Mouse (Mus musculus): ENCODE results near the gene Pgp. TPM values are rescaled to one million over a fixed set of nuclear protein-coding genes. Genes with fewer than 3 reads are reported as not detected.
A peak's percentile ranks its signal among the peaks of the same experiment; 100 is the strongest.

Gene Pgp
- polyA plus RNA-seq, 1 experiment from 2014 or later: 60.0 TPM

DNA sequence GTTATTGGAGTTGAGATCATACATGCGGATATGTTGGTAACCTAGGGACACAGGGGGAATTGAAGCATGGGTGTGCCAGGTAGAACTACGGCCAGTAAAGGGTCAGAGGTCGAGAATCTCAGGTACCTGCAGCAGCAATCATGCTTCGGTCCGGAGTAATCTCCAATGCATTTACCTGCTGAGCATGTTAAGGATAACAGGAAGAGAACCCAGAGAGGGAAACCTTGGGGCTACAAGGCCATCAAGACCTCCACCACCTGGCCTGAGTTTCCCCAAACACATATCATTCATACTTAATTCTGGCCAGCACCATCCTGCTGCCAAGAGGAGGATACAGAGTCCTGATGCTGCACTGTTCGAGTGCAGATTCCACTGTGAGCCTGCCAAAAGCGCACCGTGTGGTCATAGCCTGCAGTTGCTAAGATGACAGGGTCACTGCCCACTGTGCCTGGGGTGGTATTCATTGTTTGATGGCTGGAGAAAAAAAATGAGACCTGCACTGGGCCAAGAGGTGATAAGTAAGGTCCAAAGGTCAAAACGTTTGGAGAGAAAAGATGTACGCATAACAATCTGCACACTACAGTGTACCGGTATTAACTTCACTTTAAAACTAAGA, 7.9 kb downstream of the Pgp start:
- H3K27me3 ChIP-seq: no peaks in the 10 kb centered on the region
- peak overlapping the region; percentile 55 for H3K4me2 ChIP-seq (replicated peaks)
- H3K27ac ChIP-seq (replicated peaks): no peak overlapping the region
- peaks cover 41% of the 10 kb centered on the region for H3K36me3 ChIP-seq
- peak; percentile 20; the same call in 1 of the 2 replicates for ATAC-seq (ENCODE audit: low FRiP score, low read depth)
- H3K4me1 ChIP-seq: peaks cover 19% of the 10 kb centered on the region
- H3K4me3 ChIP-seq: peak overlapping the region; percentile 65
- 57% methylated on average over 11 of the region's 11 CpGs for WGBS
- H3K9me3 ChIP-seq: no peaks in the 10 kb centered on the region
- peak overlapping the region; percentile 73 for H3K9ac ChIP-seq (replicated peaks)

DNA sequence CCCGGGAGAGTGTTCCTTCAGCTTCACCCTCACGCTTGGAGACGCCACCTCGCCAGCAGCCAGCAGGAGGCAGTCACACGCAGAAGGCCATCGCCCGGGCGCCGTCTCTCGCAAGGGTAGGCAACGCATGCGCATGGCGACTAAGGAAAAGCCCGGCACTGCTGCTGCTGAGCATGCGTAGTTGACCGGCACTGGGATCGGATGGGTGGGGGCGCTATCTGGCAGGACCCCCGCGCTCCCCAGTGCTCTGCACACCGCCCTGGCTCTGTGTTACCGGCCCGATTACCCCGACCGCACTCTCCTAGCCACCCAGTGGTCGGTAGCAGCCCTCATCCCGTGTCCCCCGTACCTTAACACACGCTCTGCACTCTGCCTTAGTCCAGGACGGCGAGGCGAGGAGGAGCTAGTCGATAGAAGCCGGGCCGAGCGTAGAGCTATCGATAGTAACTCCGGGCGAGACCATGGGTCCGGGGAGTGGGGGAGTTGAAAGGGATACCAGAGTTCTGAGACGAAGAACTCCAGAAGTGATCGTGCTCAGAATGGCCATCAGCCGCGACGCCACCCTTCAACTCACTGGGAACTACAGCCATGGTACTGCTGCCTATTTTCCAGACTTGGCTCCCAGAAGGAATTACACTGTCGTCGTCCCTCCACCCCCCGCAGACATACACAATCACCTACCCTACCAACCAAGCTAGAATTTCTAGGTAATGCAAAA, 8.6 kb downstream of the Pgp start, which contains the start of gene Mlst8:
Gene Mlst8, minus strand, starts transcription at position 416 of the 718 bp plus-strand sequence.
- H3K9me3 ChIP-seq: no peaks in the 10 kb centered on the region
- peak within 1 kb of the TSS; percentile 65 for H3K4me3 ChIP-seq
- peaks cover 19% of the 10 kb centered on the region for H3K4me1 ChIP-seq
- under 1% methylated on average over 48 of the region's 48 CpGs for WGBS
- peak within 1 kb of the TSS; percentile 95 for H3K27ac ChIP-seq (replicated peaks)
- H3K36me3 ChIP-seq: peaks cover 36% of the 10 kb centered on the region
- ATAC-seq (ENCODE audit: low FRiP score, low read depth): peak; percentile 91
- H3K27me3 ChIP-seq: no peaks in the 10 kb centered on the region
- H3K9ac ChIP-seq (replicated peaks): peak within 1 kb of the TSS; percentile 73
- H3K4me2 ChIP-seq (replicated peaks): peak within 1 kb of the TSS; percentile 55

DNA sequence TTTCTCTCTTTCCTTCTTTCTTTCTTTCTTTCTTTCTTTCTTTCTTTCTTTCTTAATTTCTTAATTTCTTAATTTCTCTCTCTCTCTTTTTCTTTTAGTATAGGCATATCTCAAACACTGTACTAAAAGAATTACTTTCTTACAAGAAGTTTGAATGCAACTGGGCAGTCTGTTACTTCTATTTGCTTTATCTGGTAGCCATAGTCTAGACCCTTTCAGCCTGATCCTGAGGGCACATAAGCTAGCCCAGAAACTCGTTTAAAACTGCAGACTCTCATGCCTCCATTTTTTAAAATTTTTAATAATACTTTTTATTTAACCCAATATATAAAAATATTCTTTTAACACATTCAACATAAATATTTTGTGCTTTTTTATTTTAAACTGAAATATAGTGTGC, 9.2 kb downstream of the Pgp start:
- peak overlapping the region; percentile 65 for H3K4me3 ChIP-seq
- H3K9me3 ChIP-seq: no peaks in the 10 kb centered on the region
- H3K36me3 ChIP-seq: peaks cover 30% of the 10 kb centered on the region
- WGBS: 31% methylated on average over 1 of the region's 1 CpGs
- no peak overlapping the region for H3K27ac ChIP-seq (replicated peaks)
- H3K4me2 ChIP-seq (replicated peaks): peak overlapping the region; percentile 55; the same call in 1 of the 2 replicates
- ATAC-seq (ENCODE audit: low FRiP score, low read depth): no peak
- no peak overlapping the region for H3K9ac ChIP-seq (replicated peaks)
- H3K27me3 ChIP-seq: no peaks in the 10 kb centered on the region
- peaks cover 19% of the 10 kb centered on the region for H3K4me1 ChIP-seq

DNA sequence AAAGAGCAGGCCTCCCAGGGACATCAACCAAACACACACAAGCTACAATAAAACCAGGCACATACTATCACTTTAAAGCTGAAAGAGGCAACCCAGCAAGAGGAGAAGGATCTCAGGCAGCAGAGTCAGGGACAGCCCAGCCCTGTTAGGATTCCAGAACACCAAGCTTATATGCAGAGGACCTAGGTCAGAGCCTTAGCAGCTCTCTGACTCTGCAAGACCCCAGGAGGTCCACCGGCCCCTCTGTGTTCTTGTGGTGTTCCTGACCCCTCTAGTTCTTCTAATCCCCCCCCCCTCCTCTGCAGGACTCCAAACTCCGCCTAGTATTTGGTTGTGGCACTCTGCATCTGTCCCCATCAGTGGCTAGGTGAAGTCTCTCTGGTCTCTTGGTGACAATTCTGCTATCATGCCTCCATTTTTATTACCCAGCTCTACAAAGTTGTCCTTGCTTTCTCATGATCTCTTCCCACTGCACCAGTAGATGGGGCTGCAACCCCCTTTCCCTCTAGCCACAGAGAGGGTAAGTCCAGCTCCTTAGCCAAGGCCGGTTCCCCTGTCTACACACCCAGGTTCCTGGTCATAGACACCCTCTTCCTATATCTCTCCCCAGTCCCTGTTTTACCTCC, 10.1 kb downstream of the Pgp start:
- H3K36me3 ChIP-seq: peaks cover 21% of the 10 kb centered on the region
- H3K4me3 ChIP-seq: no peak overlapping the region
- H3K27ac ChIP-seq (replicated peaks): no peak overlapping the region
- no peaks in the 10 kb centered on the region for H3K9me3 ChIP-seq
- H3K4me1 ChIP-seq: peaks cover 21% of the 10 kb centered on the region
- no peak for ATAC-seq (ENCODE audit: low FRiP score, low read depth)
- no peak overlapping the region; the same call in 1 of the 2 replicates for H3K4me2 ChIP-seq (replicated peaks)
- WGBS: 30% methylated on average over 3 of the region's 3 CpGs
- no peaks in the 10 kb centered on the region for H3K27me3 ChIP-seq
- H3K9ac ChIP-seq (replicated peaks): no peak overlapping the region

DNA sequence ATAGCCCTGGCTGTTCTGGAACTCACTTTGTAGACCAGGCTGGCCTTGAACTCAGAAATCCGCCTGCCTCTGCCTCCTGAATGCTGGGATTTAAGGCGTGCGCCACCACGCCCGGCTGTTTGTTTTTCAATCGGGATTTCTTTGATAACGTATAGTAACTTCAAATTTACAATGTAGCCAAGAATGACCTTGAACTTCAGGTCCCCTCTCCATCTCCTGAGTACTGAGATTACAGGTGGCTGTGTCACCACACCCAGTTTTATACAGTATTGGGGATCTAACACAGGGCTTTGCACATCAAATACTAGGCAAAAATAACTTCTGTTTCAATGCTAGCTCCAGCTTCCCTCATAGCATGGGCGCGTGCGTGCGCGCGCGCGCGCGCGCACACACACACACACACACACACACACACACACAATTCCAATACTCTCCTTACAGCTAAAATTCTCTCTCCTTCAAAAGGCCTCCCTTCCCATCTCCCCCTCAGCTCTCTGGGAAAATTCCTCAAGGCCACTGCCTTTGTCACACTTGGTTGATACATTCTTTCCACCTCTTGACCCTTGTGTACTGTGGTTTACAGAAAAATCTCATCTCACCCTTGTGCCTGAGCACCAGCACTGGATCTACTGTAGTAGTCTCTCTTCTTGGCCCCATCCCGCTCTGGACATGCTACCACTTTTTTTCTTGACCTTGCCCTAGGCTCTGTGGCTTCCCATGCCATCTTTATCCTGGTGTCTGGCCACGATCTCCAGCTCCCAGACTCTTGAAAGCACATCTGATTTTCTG, 11.0 kb downstream of the Pgp start:
- Histone ChIP-seq H3K9ac (replicated peaks) (no peak overlapping the region), H3K4me2 (replicated peaks) (no peak overlapping the region)
- 93% methylated on average over 20 of the region's 20 CpGs for WGBS

DNA sequence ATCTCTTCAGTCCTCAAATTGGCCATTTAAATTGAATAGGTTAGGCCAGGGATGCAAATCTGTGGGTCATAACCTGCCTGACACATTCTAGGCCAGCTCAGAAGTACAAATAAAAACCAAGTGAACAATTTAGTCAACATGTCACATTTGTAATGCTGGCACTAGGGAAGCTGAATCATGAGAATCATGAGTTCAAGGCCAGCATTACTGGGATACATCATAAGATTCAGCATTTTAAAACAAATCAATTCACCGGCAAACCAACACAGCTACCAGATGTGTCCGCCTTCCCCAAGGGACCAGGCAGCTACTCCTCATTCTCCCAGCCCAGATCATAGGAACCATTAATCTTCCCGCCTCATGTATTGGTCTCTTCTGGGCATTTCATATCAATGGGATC, 13.3 kb downstream of the Pgp start:
- H3K27me3 ChIP-seq: no peaks in the 10 kb centered on the region
- ATAC-seq (ENCODE audit: low FRiP score, low read depth): no peak

More for the DNA sequence above, 11.0 kb downstream of the Pgp start:
- no peak for ATAC-seq (ENCODE audit: low FRiP score, low read depth)
- no peak overlapping the region for H3K4me3 ChIP-seq
- H3K36me3 ChIP-seq: peaks cover 12% of the 10 kb centered on the region
- H3K4me1 ChIP-seq: peaks cover 25% of the 10 kb centered on the region
- no peaks in the 10 kb centered on the region for H3K27me3 ChIP-seq
- H3K27ac ChIP-seq (replicated peaks): no peak overlapping the region
- no peaks in the 10 kb centered on the region for H3K9me3 ChIP-seq

DNA sequence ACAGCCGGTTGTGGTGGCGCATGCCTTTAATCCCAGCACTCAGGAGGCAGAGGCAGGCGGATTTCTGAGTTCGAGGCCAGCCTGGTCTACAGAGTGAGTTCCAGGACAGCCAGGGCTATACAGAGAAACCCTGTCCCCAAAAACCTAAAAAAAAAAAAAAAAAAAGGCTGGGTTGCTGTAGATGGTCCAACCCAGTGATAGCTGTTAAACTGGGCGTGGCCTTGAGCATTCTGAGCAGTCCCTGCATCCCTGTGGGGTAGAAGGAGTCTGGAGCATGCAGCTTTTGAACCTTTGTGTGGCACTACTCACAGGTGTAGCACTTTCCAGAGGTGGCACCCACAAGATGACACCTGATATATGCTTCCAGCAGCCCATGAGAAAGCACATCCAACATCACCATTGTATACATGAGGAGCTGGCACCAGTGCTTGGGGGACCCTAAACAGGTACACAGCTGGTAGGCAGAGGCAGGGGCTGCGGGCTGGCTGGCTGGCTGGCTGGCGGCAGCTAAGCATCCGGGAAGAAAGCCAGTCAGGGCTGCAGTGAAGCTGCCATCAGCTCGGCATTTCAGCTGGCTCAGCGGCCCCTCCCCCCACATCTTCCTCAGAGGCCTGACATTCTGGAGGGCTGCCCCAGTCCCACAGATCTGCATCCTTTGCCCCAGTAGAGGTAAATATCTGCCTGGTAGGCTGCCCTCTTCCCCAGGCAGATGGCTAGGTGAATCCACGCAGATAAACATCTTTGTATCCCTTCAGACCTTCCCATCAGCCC, 15.1 kb downstream of the Pgp start:
- H3K4me1 ChIP-seq: peaks cover 29% of the 10 kb centered on the region
- no peak overlapping the region for H3K4me3 ChIP-seq
- WGBS: 47% methylated on average over 11 of the region's 11 CpGs
- no peak for ATAC-seq (ENCODE audit: low FRiP score, low read depth)
- H3K4me2 ChIP-seq (replicated peaks): no peak overlapping the region; the same call in 1 of the 2 replicates
- peak overlapping the region; percentile 41 for H3K9ac ChIP-seq (replicated peaks)
- H3K9me3 ChIP-seq: no peaks in the 10 kb centered on the region
- peak overlapping the region; percentile 65 for H3K27ac ChIP-seq (replicated peaks)
- 0 out of 2 replicates have a peak, but pooled peaks cover 6% of the 10 kb centered on the region for H3K27me3 ChIP-seq
- no peaks in the 10 kb centered on the region for H3K36me3 ChIP-seq

More for the DNA sequence above, 13.3 kb downstream of the Pgp start:
- Histone ChIP-seq H3K36me3 (no peaks in the 10 kb centered on the region), H3K27ac (replicated peaks) (no peak overlapping the region), H3K4me3 (no peak overlapping the region), H3K9me3 (no peaks in the 10 kb centered on the region), H3K4me2 (replicated peaks) (no peak overlapping the region), H3K9ac (replicated peaks) (no peak overlapping the region), H3K4me1 (peaks cover 23% of the 10 kb centered on the region)
- whole genome bisulfite sequencing: 84% methylated on average over 3 of the region's 3 CpGs

DNA sequence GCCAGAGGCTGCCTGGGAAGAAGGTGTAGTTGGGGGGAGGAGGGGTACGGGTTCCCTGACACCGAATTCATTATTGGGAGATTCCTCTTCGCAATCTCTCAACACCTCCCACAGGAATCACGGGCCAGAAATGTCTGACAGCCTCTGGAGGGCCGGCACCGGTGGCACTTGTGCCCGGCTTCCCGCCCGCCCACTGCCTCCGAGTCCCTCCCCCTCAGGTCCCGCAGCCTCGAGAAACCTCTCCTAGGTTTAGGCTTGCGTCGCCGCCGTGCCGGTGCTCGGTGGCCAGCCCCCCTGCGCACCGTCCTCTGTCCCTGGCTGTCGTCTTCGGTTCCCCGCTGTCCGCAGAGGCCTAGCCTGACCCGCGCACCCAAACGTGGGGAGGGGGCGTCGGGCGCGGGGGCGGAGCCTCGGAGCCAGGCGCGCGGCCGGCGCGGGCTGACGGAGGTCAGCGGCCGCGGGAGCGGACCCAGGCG, 18.0 kb downstream of the Pgp start, which contains the start of gene Caskin1:
Gene Caskin1, plus strand, starts transcription at position 416 of the 476 bp plus-strand sequence.
- Histone ChIP-seq H3K9me3 (no peaks in the 10 kb centered on the region), H3K4me3 (peak within 1 kb of the TSS; percentile 70), H3K9ac (replicated peaks) (peak within 1 kb of the TSS; percentile 87), H3K4me1 (peaks cover 34% of the 10 kb centered on the region), H3K27ac (replicated peaks) (peak within 1 kb of the TSS; percentile 90), H3K27me3 (0 out of 2 replicates have a peak, but pooled peaks cover 8% of the 10 kb centered on the region), H3K36me3 (no peaks in the 10 kb centered on the region), H3K4me2 (replicated peaks) (peak within 1 kb of the TSS; percentile 83)
- under 1% methylated on average over 44 of the region's 45 CpGs for WGBS
- ATAC-seq (ENCODE audit: low FRiP score, low read depth): peak; percentile 67

DNA sequence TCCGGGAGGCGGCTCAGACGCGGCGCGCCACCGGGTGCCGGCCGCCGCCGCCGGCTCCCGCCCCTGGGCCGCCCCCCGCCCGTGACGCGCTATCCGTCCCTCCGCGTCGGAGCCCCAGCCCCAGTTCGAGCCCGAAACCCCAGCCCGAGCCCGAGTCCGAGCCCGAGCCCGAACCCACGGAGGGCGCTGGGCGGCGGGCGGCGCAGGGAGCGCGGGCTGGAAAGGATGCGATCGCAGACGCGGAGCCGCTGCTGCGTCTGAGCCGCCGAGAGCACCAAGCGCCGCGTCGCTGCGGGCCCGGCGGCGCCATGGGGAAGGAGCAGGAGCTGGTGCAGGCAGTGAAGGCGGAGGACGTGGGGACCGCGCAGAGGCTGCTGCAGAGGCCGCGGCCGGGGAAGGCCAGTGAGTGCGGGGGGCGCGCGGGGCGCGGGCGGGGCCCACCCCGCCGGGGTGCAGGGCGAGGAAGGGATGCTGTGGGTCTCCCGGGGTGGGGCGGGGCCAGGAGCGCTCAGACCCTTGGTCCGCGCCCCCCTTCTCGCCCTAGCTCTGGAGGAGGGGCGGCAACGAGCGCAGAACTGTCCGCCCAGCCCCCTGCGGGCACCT, 18.6 kb downstream of the Pgp start:
- Histone ChIP-seq H3K9ac (replicated peaks) (peak overlapping the region; percentile 87), H3K4me1 (peaks cover 34% of the 10 kb centered on the region), H3K9me3 (no peaks in the 10 kb centered on the region), H3K27me3 (0 out of 2 replicates have a peak, but pooled peaks cover 8% of the 10 kb centered on the region), H3K36me3 (no peaks in the 10 kb centered on the region), H3K27ac (replicated peaks) (peak overlapping the region; percentile 90), H3K4me3 (peak overlapping the region; percentile 70), H3K4me2 (replicated peaks) (peak overlapping the region; percentile 83)
- peak; percentile 75 for ATAC-seq (ENCODE audit: low FRiP score, low read depth)
- WGBS: under 1% methylated on average over 58 of the region's 81 CpGs

DNA sequence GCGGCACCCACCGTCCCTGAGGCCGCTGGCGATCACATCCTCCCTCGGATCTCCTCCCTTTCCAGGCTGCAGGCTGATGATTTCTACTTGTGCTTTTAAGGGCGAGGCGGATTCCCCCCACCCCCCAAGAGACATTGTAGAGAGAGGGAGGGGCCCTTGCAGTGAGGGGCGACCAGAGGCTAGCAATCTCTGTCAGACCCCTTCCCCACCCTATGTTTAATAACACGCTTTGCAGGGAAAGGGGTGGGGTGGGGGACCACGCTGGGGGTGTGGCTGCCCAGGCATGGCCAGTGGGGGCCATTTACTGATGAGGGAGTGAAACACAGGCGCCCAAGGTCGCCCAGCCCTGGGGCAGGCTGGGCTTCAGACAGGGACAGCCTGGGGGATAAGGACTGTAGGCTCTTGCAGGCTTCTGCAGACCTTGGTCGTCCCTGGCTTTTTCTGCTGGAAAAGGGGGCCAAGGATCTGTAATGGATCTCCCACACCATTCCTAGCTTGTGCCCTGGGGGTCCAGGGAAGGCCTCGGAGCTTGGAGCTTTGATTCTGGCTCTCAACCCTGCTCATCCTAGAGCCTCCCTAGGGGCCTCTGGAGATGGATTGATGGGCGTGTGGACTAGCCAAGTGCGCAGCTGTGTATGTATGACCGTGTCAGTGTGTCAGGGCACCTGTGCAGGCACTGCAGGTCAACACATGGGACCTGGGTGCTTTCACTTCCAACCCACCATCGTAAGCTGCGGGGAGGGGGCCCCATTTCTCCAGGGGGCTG, 19.3 kb downstream of the Pgp start:
- H3K27me3 ChIP-seq: 0 out of 2 replicates have a peak, but pooled peaks cover 8% of the 10 kb centered on the region
- no peaks in the 10 kb centered on the region for H3K9me3 ChIP-seq
- peak overlapping the region; percentile 83 for H3K4me2 ChIP-seq (replicated peaks)
- peak; percentile 59 for ATAC-seq (ENCODE audit: low FRiP score, low read depth)
- peak overlapping the region; percentile 87 for H3K9ac ChIP-seq (replicated peaks)
- peaks cover 34% of the 10 kb centered on the region for H3K4me1 ChIP-seq
- 13% methylated on average over 19 of the region's 19 CpGs for WGBS
- peak overlapping the region; percentile 70 for H3K4me3 ChIP-seq
- H3K36me3 ChIP-seq: no peaks in the 10 kb centered on the region
- peak overlapping the region; percentile 90 for H3K27ac ChIP-seq (replicated peaks)
